Mouse (Mus musculus) thymus, postnatal 0 days (tissue): Measurements from ENCODE around the gene Lsr. TPM values are rescaled to one million over a fixed set of nuclear protein-coding genes. Genes with fewer than 3 reads are reported as not detected.
"Not testable (repeated sequence)": the region's sequence is repeated elsewhere in the genome, so short reads cannot be mapped to it uniquely, and the experiment has no call there.

Experiments used
- DNase-seq: peaks from one replicate; pipeline ENCODE4 v3.0.0-alpha.2; 2015; ENCODE audit warnings: low spot score
- polyA plus RNA-seq: library from polyadenylated mRNA; unstranded; fragments of >200 nt; fragmentation: Nextera tagmentation; extraction: Ambion mirVana; gene quantifications from 2 replicates; pipeline ENCODE4 v1.2.1, GENCODE M21; 2015

Gene Lsr
- polyA plus RNA-seq, 1 experiment from 2014 or later = 12.7 TPM

GRCm38 (mm10) chr7:30964366-30964765 is 8.9 kb downstream of the Lsr start:
- no peak for DNase-seq

DNA sequence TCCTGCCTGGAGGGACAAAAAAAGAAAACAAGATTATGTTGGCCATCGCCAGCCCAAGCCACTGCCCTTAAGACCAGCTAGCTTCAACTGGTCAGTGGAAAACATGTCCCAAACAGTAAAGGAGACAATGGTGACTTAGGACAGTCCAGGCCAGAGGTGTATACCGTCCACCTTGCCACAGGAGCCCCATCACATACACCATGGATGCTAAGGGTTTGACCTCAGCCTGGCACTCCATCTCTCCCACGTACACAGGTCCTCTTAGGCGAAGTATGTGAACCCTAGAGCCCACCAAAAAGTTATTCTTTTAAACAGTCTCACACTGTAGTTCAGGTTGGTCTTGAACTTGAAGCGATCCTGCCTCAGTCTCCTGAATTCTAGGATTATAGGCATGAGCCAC is 10.4 kb downstream of the Lsr start:
- DNase-seq = no peak

DNA sequence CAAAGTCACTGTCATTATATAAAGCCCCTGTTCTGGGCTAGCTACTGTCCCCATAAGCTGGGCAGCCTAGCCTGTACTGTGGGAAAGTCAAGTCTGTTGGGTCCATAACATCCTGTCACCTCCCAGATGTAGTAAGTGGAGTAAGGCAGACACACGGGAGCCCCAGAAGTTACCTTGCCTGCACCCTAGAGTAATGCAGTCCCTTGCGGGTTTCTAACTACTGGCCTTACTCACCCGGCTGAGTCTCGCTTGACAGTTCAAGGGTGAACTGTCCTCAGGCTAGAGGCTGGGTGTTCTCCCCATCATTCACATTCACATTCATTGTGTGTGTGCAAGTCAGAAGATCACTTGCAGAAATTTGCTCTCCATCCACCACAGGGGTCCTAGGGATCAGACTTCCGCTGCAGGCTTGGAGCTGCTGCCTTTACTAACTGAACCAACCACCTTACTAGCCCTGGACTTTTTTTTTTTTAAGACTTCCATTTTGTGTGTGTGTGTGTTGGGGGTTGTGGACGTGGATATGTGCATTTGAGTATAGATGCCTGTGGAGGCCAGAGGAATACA is 13.4 kb downstream of the Lsr start:
- DNase-seq = no peak

- no peak for DNase-seq
Observed at GRCm38 (mm10) chr7:30958866-30959487, 14.3 kb downstream of the Lsr start.

DNA sequence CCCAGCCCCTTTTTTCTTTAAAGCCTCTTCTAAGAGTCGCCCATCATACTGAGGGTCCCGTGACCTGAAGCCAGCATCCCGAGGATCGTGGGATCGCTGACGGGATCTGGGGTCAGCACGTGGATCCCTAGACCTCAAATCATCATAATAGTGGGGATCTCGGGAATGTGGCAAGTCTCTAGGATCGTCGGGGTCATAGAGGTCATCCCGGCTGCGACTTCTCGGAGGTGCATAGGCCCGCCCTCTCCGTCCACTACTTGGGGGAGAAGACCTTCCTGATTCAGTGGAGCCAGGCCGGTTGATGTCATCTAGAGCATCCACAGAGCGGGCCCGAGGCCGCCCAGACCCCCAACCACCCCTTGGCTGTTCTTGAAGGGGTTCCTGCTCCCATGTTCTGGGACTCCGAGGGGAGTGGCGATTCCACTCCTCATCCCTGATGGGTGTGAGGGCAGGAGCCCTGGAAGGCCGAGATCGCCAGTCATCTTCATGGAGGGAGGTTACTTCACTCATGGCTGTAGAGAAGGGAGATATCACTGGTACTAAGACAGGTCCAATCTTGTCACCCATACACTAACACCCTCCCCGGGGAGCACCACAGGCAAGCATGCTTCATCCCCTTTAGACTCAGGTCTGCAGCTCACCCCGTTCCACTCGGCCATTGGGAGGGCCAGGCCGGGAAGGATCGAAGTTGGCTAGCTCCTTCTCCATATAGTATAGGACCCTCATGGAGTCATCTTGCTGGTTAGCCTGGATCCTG is 15.0 kb downstream of the Lsr start:
- no peak for DNase-seq

GRCm38 (mm10) chr7:30957367-30957783 is 15.9 kb downstream of the Lsr start:
- DNase-seq = peak; percentile 92

GRCm38 (mm10) chr7:30956756-30957366 is 16.4 kb downstream of the Lsr start, which contains the start of gene Usf2:
Gene Usf2, minus strand, starts transcription at chr7:30956803.
- DNase-seq = peak; percentile 68

DNA sequence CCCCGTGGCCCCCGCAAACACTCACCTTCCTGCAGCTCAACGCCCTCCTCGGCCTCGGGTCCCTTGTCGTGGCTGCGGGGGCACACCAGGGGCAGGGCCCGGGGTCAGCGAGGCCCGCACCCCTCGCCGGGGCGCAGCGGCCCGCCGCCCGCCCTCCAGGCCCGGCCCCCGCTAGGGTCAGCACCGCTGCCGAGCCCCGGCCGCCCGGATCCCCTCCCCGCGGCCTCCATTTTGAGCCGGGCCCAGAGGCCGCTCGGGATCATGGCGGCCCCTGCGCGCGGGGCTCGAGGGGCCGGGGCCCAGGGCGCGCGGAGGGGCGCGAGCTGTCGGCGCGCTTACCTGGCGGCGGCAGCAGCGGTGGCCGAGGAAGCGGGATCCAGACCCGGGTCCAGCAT is 16.9 kb downstream of the Lsr start:
- DNase-seq = peak; percentile 65

DNA sequence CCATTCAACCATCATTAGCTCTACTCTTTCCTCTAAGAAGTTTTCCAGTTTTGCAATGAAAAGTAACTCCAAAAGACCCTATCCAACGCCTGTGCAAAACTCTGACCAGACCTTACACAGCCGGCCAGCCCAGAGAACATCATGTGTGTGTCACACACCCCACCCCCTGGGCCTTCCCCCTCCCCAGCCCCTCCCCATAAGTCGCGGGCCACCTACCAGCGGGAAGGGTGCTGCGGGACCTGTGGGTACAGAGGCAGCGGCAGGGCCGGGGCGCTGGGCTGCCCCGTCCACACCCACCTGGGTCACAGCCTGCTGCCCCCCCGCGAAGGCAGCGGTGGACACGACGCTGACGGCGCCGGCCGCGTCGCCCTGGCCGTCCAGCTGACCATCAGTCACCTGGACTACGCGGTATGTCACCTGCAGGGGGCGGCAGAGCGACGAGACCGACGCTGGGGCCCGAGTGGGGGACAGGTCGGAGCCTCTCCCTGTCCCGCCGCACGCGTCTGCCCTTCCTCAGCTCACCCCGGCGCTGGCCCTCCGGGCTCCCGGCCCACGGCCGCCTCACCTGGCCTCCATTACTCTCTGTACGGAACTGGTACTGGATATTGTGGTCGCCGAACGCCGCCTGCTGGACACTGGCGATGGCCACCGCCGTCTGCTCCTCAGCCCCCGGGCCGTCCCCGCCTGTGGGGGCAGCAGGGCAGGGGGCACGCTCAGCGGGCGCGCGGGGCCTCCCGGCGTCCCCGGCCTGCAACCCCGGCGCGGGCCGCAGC is 17.5 kb downstream of the Lsr start:
- peak; percentile 64 for DNase-seq

DNA sequence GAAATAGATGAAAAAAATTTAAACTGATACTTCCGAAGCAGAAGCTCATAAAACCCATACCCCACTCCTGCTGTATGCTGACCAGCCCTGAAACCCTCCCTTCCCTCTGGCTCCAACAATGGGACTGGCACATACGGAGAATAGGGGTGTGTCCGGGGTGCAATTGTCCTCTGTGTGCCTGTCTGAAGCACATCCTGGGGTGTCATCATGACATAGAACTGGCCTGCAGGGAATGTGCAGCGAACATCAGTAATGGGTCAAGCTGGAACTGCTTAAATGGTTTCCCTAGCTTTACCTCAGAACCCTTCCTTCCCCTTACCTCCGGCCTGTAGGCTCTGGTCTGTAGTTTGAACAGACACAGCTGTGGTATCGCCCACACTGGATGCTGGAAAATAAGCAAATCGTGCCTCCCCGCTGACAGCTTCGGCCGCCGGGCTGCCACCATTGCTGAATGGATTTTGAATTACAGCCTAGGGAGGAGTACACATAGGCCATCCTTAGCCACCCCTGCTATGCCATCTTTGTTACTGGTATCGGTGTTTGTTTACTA is 18.2 kb downstream of the Lsr start:
- no peak for DNase-seq

- no peak for DNase-seq
Observed at GRCm38 (mm10) chr7:30954036-30954435, 19.2 kb downstream of the Lsr start.

- DNase-seq = no peak
Observed at GRCm38 (mm10) chr7:30953459-30953858, 19.8 kb downstream of the Lsr start.

DNA sequence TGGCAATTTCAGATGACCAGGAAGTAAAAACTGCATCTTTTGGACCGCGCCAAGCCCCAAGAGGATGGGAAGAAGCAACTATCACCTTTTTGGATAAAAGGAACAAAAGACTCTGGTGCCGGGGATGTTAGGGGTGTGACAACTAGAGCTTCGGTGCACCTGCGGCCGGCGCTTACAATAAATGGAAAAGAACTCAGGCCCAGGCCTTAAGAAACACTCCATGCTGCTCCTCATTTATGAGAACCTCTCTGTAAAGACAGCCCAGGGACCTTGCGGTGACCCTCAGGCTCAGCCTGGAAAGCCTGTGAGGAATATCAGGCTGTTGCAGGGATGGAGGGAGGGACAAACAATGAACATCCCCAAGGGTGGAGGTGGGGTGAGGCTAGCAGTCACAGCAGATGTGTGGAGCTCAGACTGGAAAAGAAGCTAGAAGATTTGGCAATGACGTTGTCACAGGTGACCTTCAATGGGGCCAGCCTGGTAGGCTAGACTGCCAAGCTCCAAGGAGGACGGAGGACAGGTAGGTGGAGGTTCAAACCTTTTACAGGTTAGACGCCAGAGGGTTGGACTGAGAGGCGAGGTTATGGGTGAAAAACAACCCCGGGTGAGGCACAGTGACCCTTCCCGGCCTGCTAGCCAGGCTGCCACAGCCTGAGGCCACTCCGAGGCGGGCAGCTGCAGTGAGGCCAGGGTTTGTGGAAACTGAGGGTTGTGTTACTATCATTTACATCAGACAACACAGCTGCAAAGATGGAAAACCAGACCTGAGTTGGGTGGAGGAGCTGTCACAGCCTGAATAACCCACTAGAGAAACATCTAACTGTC is 20.6 kb downstream of the Lsr start:
- DNase-seq = no peak

GRCm38 (mm10) chr7:30949902-30950301 is 23.4 kb downstream of the Lsr start:
- DNase-seq = not testable (repeated sequence)

GRCm38 (mm10) chr7:30945876-30946275 is 27.4 kb downstream of the Lsr start:
- DNase-seq = no peak

GRCm38 (mm10) chr7:30945466-30945865 is 27.8 kb downstream of the Lsr start:
- not testable (repeated sequence) for DNase-seq

DNA sequence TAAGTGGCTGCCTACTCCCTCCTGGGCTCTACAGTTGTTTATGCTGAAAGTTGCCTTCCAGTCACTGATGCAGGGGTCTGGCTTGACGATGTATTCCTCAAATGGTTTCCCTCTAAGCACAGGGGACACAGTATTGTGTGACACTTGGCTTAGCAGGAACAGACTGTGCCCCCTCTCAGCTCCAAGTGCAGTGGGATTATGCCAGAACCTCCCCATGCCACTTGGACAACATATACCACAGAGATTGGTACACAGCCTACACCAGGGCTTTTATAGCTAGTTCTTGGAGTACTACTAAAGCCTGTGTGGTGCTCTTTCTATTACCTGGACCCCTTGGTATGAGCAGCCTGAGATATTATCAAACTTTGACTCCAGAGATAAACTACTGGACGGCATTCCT is 28.6 kb downstream of the Lsr start:
- DNase-seq = not testable (repeated sequence)

DNA sequence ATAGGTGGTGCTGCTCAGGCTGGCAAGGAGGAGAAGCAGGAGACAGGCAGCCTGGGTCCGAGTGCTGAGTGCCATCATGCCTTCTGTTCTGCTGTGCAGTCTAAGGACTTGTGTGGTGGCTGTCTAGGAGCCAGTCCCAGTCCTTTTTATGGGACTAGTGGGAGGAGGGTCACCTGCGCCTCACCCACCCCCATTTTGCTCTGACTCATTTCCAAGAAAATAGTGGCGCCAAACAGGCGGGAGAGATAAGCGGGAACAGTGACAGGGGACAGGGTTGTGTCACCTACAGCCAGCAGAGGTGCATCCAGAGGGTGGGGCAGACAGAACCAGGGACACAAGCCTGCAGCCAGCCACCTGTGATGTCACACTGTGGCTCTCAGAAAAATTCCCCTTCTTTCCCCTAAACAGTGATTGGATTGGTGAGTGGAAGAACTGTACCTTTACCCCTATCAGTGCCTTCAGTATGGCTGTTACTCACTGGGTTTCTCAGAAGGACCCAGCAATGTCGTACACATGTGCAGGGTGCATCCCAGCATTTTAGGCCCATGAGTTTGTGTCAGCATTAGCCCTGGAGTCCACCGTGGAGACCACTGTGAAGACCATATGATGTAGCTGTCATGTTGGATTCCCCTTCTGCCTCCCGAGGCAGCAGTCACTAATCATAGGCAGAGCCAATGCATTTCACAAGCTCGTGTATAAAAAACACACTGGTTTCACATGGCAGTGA is 29.2 kb downstream of the Lsr start, which contains the start of gene Hamp:
Gene Hamp (minus strand): TSS at position 124 of the 727 bp plus-strand sequence.
- DNase-seq = no peak

DNA sequence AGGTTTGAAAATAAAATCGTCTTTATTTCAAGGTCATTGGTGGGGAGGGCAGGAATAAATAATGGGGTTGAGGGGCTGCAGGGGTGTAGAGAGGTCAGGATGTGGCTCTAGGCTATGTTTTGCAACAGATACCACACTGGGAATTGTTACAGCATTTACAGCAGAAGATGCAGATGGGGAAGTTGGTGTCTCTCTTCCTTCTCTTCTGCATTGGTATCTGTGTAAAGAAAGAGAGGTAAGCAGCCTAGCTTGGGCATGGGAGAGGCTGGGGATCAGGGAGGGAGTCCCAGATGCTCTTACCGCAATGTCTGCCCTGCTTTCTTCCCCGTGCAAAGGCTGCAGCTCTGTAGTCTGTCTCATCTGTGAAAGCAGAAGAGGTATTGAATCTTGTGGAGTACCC is 30.9 kb downstream of the Lsr start:
- not testable (repeated sequence) for DNase-seq
